Mouse (Mus musculus): Measurements from ENCODE around the gene Icam1.
"Not testable (repeated sequence)": the region's sequence is repeated elsewhere in the genome, so short reads cannot be mapped to it uniquely, and the experiment has no call there.

Icam1 gene

GRCm38 (mm10) chr9:20993165-20993898 is 22.5 kb upstream of the Icam1 start:
- DNase-seq (ENCODE audit: extremely low read depth, low read depth, low spot score), result no peak

GRCm38 (mm10) chr9:20995069-20995468 is 20.7 kb upstream of the Icam1 start:
- DNase-seq (ENCODE audit: extremely low read depth, low read depth, low spot score), result no peak

DNA sequence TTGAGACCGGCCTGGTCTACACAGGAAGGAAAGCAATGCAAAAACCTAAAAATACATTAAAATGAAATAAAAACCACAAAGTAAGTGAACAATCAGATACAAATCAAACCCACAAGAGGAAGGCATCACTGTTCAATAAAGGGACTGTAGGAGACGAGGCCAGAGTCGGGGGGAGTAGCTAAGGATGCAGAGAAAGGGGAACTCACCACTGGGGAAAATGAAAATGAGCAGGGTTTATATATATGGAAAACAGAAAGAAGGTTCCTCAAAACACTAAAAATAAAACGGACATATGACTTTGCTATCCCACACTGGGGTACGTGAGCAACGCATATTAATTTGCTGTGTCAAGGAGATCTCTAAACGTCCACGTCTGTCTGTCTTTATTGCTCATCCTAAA is 18.7 kb upstream of the Icam1 start:
- no peak for DNase-seq (ENCODE audit: extremely low read depth, low read depth, low spot score)

- not testable (repeated sequence) for DNase-seq (ENCODE audit: extremely low read depth, low read depth, low spot score)
Measured at GRCm38 (mm10) chr9:20998337-20998736, 17.4 kb upstream of the Icam1 start.

- no peak for DNase-seq (ENCODE audit: extremely low read depth, low read depth, low spot score)
Measured at GRCm38 (mm10) chr9:21000811-21001210, 15.0 kb upstream of the Icam1 start.

GRCm38 (mm10) chr9:21001651-21002200 is 14.1 kb upstream of the Icam1 start:
- no peak for DNase-seq (ENCODE audit: extremely low read depth, low read depth, low spot score)

DNA sequence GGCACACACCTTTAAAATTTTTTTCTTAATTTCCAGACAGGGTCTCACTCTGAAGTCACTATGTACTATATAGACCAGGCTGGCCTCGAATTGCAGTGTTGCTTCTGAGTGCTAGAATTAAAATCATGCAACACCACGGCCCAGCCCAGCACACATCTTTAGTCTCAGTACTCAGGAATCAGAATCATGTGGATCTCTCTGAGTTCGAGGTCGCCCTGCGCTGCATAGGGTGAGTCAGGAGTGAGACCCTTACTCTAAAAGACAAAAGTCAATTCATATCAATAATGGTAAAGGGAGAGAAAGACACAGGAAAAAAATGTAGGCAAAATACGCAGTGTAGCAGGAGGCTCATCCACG is 13.5 kb upstream of the Icam1 start:
- no peak for DNase-seq (ENCODE audit: extremely low read depth, low read depth, low spot score)

GRCm38 (mm10) chr9:21002627-21003551 is 12.9 kb upstream of the Icam1 start, which contains the start of gene Mrpl4:
Gene Mrpl4, plus strand, starts transcription at chr9:21002738.
- no peak for DNase-seq (ENCODE audit: extremely low read depth, low read depth, low spot score)

- no peak for DNase-seq (ENCODE audit: extremely low read depth, low read depth, low spot score)
Measured at GRCm38 (mm10) chr9:21007313-21007952, 8.4 kb upstream of the Icam1 start.

GRCm38 (mm10) chr9:21008007-21008406 is 7.8 kb upstream of the Icam1 start:
- DNase-seq (ENCODE audit: extremely low read depth, low read depth, low spot score), result no peak

DNA sequence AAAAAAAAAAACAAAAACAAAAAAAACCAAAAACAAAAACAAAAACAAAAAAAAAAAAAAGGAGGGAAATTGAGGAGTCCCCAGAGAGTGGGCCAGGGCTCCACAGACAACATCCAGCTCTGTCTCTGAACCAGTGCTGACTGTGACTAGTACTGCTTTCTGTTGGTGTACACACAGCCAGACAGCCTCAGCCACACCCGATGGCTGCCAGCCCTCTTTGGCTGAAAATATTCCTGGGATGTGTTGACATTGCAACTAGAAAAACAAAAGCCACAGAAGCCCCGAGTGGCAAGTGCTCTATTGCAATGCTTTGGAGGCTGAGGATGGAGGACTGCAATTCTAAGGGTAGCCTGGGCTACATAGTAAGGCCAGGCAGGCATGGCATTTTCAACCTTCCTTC is 5.4 kb upstream of the Icam1 start:
- DNase-seq (ENCODE audit: extremely low read depth, low read depth, low spot score), result no peak

DNA sequence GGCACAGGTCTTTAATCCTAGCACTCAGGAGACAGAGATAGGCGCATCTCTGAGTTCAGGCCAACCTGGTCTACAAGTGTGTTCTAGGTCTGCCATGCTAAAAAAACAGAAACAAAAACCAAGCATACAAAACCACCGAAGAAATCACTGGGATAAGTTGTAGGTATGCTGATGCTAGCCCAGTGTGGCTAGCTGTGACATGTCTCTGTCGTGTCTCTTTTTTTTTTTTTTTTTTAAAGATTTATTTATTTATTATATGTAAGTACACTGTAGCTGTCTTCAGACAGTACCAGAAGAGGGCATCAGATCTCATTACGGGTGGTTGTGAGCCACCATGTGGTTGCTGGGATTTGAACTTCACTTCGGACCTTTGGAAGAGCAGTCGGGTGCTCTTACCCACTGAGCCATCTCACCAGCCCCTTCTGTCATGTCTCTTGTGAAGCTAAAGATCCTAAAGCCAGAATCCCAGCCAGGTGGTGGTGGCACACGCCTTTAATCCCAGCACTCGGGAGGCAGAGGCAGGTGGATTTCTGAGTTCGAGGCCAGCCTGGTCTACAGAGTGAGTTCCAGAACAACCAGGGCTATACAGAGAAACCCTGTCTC is 4.7 kb upstream of the Icam1 start:
- not testable (repeated sequence) for DNase-seq (ENCODE audit: extremely low read depth, low read depth, low spot score)

DNA sequence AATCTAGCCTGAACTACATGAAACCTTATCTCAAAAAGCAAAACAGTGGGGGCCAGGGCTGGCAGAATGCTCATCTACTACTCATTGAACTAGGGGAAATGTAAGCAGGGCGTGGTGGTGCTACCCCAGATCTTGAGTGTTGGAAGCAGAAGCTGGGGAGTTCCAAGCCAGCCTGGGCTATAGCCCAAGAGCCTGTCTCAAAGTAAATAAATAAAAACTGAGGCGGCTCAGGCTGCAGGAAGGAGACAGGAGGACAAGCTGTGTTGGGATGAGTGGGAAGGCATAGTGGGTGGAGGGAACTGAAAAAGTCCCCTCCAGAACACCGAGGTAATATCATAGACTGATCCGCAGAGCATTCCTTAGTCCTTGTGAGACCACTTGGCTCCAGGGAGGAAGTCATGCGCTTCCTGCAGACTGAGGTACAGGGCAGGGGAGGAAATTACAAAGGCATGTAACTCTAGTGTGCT is 3.9 kb upstream of the Icam1 start:
- DNase-seq (ENCODE audit: extremely low read depth, low read depth, low spot score), result no peak

- DNase-seq (ENCODE audit: extremely low read depth, low read depth, low spot score), result no peak
Measured at GRCm38 (mm10) chr9:21012368-21012767, 3.4 kb upstream of the Icam1 start.

- DNase-seq (ENCODE audit: extremely low read depth, low read depth, low spot score), result no peak
Measured at GRCm38 (mm10) chr9:21014691-21015570, 854 bp upstream of the Icam1 start.

- DNase-seq (ENCODE audit: extremely low read depth, low read depth, low spot score), result no peak
Measured at GRCm38 (mm10) chr9:21016331-21017176, 769 bp downstream of the Icam1 start.

GRCm38 (mm10) chr9:21017177-21017575 is 1.4 kb downstream of the Icam1 start:
- no peak for DNase-seq (ENCODE audit: extremely low read depth, low read depth, low spot score)

- no peak for DNase-seq (ENCODE audit: extremely low read depth, low read depth, low spot score)
Measured at GRCm38 (mm10) chr9:21018600-21018999, 2.8 kb downstream of the Icam1 start.

DNA sequence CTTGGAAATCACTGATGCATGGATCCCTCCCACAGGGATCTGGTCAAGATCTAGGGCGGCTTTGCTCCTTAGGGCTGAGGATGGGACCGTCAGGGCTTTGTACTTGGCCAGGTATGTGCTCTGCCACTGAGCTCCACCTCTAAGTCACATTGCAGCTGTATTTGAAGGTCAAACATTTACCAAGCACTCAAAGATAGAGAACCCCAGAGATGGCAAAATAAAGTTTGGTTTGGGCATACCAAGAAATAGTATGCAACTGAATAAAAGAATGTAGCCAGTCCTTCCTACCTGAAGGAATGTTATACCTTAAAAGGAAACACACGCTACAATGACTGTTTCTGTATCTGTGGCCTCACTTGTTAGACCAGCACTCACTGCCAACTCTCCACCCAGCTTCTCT is 5.6 kb downstream of the Icam1 start:
- no peak for DNase-seq (ENCODE audit: extremely low read depth, low read depth, low spot score)

Data from fat pad, adult 2 months (tissue).